Mouse (Mus musculus) midbrain, embryonic 12.5 days (tissue): ENCODE measurements at regions not wholly inside any gene's neighbourhood (a gene's known extent, or its start where the extent isn't known, plus 50 kb on each side); places are given as distances from the start of the nearest gene placed in this dataset.
"Not testable (repeated sequence)": the region's sequence is repeated elsewhere in the genome, so short reads cannot be mapped to it uniquely, and the experiment has no call there.

Source experiments
- ATAC-seq: fragments of 200-750 bp; cut with Nextera tagmentation; 2 replicates; pipeline ENCODE4 v1.8.0; 2017; ENCODE audit warnings: low read depth, moderate TSS enrichment, moderate library complexity; ENCODE audit not compliant: low FRiP score
- H3K27ac ChIP-seq: fragments of 300-500 bp; sonication (generic); replicated peaks from 2 replicates; pipeline ENCODE4 v1.5.1; 2016; ENCODE audit warnings: mild to moderate bottlenecking
- H3K27me3 ChIP-seq: fragments of 300-500 bp; sonication (generic); 2 replicates; pipeline ENCODE4 v1.6.1; 2016; ENCODE audit warnings: mild to moderate bottlenecking
- H3K36me3 ChIP-seq: fragments of 300-500 bp; sonication (generic); 2 replicates; pipeline ENCODE4 v1.6.1; 2016
- H3K4me1 ChIP-seq: fragments of 300-500 bp; sonication (generic); 2 replicates; pipeline ENCODE4 v1.6.1; 2016
- H3K4me2 ChIP-seq: fragments of 300-500 bp; sonication (generic); replicated peaks from 2 replicates; pipeline ENCODE4 v1.6.1; 2016; ENCODE audit warnings: mild to moderate bottlenecking, moderate library complexity
- H3K4me3 ChIP-seq: fragments of 300-500 bp; sonication (generic); 2 replicates; pipeline ENCODE4 v1.5.1; 2016; ENCODE audit warnings: mild to moderate bottlenecking
- H3K9ac ChIP-seq: fragments of 300-500 bp; sonication (generic); replicated peaks from 2 replicates; pipeline ENCODE4 v1.6.1; 2016; ENCODE audit warnings: mild to moderate bottlenecking, moderate library complexity
- H3K9me3 ChIP-seq: fragments of 300-500 bp; sonication (generic); 2 replicates; pipeline ENCODE4 v1.6.1; 2016; ENCODE audit warnings: mild to moderate bottlenecking
- WGBS: fragments of 180-500 bp; shearing (Covaris S2); methylation state at CpG from one replicate; pipeline ENCODE4 v1.1.7; 2016; 5-methylcytosine and 5-hydroxymethylcytosine counted together

- Histone ChIP-seq H3K9me3 (no peaks in the 10 kb centered on the region), H3K4me1 (no peaks in the 10 kb centered on the region), H3K4me2 (no peak overlapping the region), H3K36me3 (no peaks in the 10 kb centered on the region), H3K9ac (no peak overlapping the region), H3K4me3 (no peak overlapping the region), H3K27ac (no peak overlapping the region), H3K27me3 (no peaks in the 10 kb centered on the region)
- no peak for ATAC-seq
- WGBS, result 72% methylated on average over 4 of the region's 4 CpGs
Measured at GRCm38 (mm10) chr6:4149663-4150062, 62.9 kb upstream of the Bet1 start.

GRCm38 (mm10) chr6:4158293-4158692 lies 71.5 kb upstream of the Bet1 start:
- no peak overlapping the region for H3K4me2 ChIP-seq
- no peaks in the 10 kb centered on the region for H3K27me3 ChIP-seq
- no peak overlapping the region for H3K27ac ChIP-seq
- ATAC-seq, result no peak
- 79% methylated on average over 2 of the region's 2 CpGs for WGBS
- H3K4me3 ChIP-seq, result no peak overlapping the region
- no peak overlapping the region for H3K9ac ChIP-seq
- H3K9me3 ChIP-seq, result no peaks in the 10 kb centered on the region
- no peaks in the 10 kb centered on the region for H3K36me3 ChIP-seq
- no peaks in the 10 kb centered on the region for H3K4me1 ChIP-seq

- Histone ChIP-seq H3K9me3 (no peaks in the 10 kb centered on the region), H3K27me3 (no peaks in the 10 kb centered on the region), H3K4me2 (no peak overlapping the region), H3K27ac (no peak overlapping the region), H3K4me3 (no peak overlapping the region), H3K4me1 (no peaks in the 10 kb centered on the region), H3K36me3 (no peaks in the 10 kb centered on the region), H3K9ac (no peak overlapping the region)
- no peak for ATAC-seq
- 78% methylated on average over 1 of the region's 1 CpGs for WGBS
Measured at GRCm38 (mm10) chr6:4163733-4164132, 77.0 kb upstream of the Bet1 start.

- ATAC-seq, result peak; percentile 69; the same call in 1 of the 2 replicates
- Histone ChIP-seq H3K27me3 (no peaks in the 10 kb centered on the region), H3K4me1 (no peaks in the 10 kb centered on the region), H3K4me3 (no peak overlapping the region), H3K27ac (no peak overlapping the region), H3K9me3 (no peaks in the 10 kb centered on the region), H3K9ac (no peak overlapping the region), H3K4me2 (no peak overlapping the region), H3K36me3 (no peaks in the 10 kb centered on the region)
- 57% methylated on average over 4 of the region's 4 CpGs for WGBS
Measured at GRCm38 (mm10) chr6:4167112-4167511, 80.3 kb upstream of the Bet1 start.

GRCm38 (mm10) chr6:4167757-4168156 lies 81.0 kb upstream of the Bet1 start:
- no peaks in the 10 kb centered on the region for H3K9me3 ChIP-seq
- no peak overlapping the region for H3K4me3 ChIP-seq
- ATAC-seq, result peak; percentile 64; the same call in 1 of the 2 replicates
- no peaks in the 10 kb centered on the region for H3K4me1 ChIP-seq
- H3K36me3 ChIP-seq, result no peaks in the 10 kb centered on the region
- no peak overlapping the region for H3K4me2 ChIP-seq
- H3K27me3 ChIP-seq, result no peaks in the 10 kb centered on the region
- H3K27ac ChIP-seq, result no peak overlapping the region
- no peak overlapping the region for H3K9ac ChIP-seq

- Histone ChIP-seq H3K36me3 (no peaks in the 10 kb centered on the region), H3K9ac (no peak overlapping the region), H3K4me3 (no peak overlapping the region), H3K27me3 (no peaks in the 10 kb centered on the region), H3K27ac (no peak overlapping the region), H3K9me3 (no peaks in the 10 kb centered on the region), H3K4me2 (no peak overlapping the region), H3K4me1 (no peaks in the 10 kb centered on the region)
- WGBS, result 62% methylated on average over 4 of the region's 4 CpGs
- ATAC-seq, result no peak
Measured at GRCm38 (mm10) chr6:4171561-4171960, 84.8 kb upstream of the Bet1 start.

GRCm38 (mm10) chr6:4187683-4188082 lies 100.9 kb upstream of the Bet1 start:
- no peaks in the 10 kb centered on the region for H3K9me3 ChIP-seq
- no peak for ATAC-seq
- no peaks in the 10 kb centered on the region for H3K36me3 ChIP-seq
- WGBS, result 81% methylated on average over 4 of the region's 4 CpGs
- H3K27me3 ChIP-seq, result no peaks in the 10 kb centered on the region
- no peak overlapping the region for H3K9ac ChIP-seq
- no peak overlapping the region for H3K27ac ChIP-seq
- no peak overlapping the region for H3K4me2 ChIP-seq
- H3K4me3 ChIP-seq, result no peak overlapping the region
- H3K4me1 ChIP-seq, result no peaks in the 10 kb centered on the region

- 74% methylated on average over 5 of the region's 5 CpGs for WGBS
- H3K36me3 ChIP-seq, result not testable (repeated sequence)
Measured at GRCm38 (mm10) chr6:4190976-4191375, 104.2 kb upstream of the Bet1 start.

GRCm38 (mm10) chr6:4193286-4193685 lies 106.5 kb upstream of the Bet1 start:
- 76% methylated on average over 5 of the region's 5 CpGs for WGBS
- no peak for ATAC-seq
- Histone ChIP-seq H3K4me2 (no peak overlapping the region), H3K27ac (no peak overlapping the region), H3K4me1 (no peaks in the 10 kb centered on the region), H3K4me3 (no peak overlapping the region), H3K9ac (no peak overlapping the region), H3K27me3 (no peaks in the 10 kb centered on the region), H3K9me3 (no peaks in the 10 kb centered on the region), H3K36me3 (no peaks in the 10 kb centered on the region)

More at GRCm38 (mm10) chr6:4190976-4191375, 104.2 kb upstream of the Bet1 start:
- ATAC-seq, H3K9ac ChIP-seq, H3K27me3 ChIP-seq, H3K4me2 ChIP-seq, H3K27ac ChIP-seq, H3K4me3 ChIP-seq, H3K9me3 ChIP-seq, H3K4me1 ChIP-seq: not testable (repeated sequence)

- H3K27me3 ChIP-seq, result no peaks in the 10 kb centered on the region
- ATAC-seq, result no peak
- no peaks in the 10 kb centered on the region for H3K4me1 ChIP-seq
- WGBS, result 63% methylated on average over 2 of the region's 2 CpGs
- no peak overlapping the region for H3K27ac ChIP-seq
- no peak overlapping the region for H3K4me3 ChIP-seq
- no peaks in the 10 kb centered on the region for H3K9me3 ChIP-seq
- no peak overlapping the region for H3K9ac ChIP-seq
- no peaks in the 10 kb centered on the region for H3K36me3 ChIP-seq
- H3K4me2 ChIP-seq, result no peak overlapping the region
Measured at GRCm38 (mm10) chr6:4201176-4201575, 114.4 kb upstream of the Bet1 start.

GRCm38 (mm10) chr6:4205681-4206080 lies 118.9 kb upstream of the Bet1 start:
- no peak overlapping the region for H3K27ac ChIP-seq
- H3K36me3 ChIP-seq, result no peaks in the 10 kb centered on the region
- H3K4me2 ChIP-seq, result no peak overlapping the region
- H3K27me3 ChIP-seq, result no peaks in the 10 kb centered on the region
- H3K4me3 ChIP-seq, result no peak overlapping the region
- ATAC-seq, result no peak
- H3K9me3 ChIP-seq, result no peaks in the 10 kb centered on the region
- no peaks in the 10 kb centered on the region for H3K4me1 ChIP-seq
- H3K9ac ChIP-seq, result no peak overlapping the region
- 86% methylated on average over 5 of the region's 5 CpGs for WGBS

GRCm38 (mm10) chr6:4245265-4246112 lies 158.7 kb upstream of the Bet1 start:
- no peak overlapping the region for H3K4me3 ChIP-seq
- H3K36me3 ChIP-seq, result no peaks in the 10 kb centered on the region
- H3K9ac ChIP-seq, result no peak overlapping the region
- H3K27ac ChIP-seq, result no peak overlapping the region
- no peaks in the 10 kb centered on the region for H3K27me3 ChIP-seq
- 0 out of 2 replicates have a peak overlapping the region, but pooled peaks have one; percentile 5 for H3K4me2 ChIP-seq
- ATAC-seq, result no peak
- 27% methylated on average over 9 of the region's 9 CpGs for WGBS
- no peaks in the 10 kb centered on the region for H3K9me3 ChIP-seq
- no peaks in the 10 kb centered on the region for H3K4me1 ChIP-seq

- no peak for ATAC-seq
- Histone ChIP-seq H3K27me3 (no peaks in the 10 kb centered on the region), H3K4me2 (no peak overlapping the region), H3K9ac (no peak overlapping the region), H3K4me3 (no peak overlapping the region), H3K4me1 (no peaks in the 10 kb centered on the region), H3K9me3 (no peaks in the 10 kb centered on the region), H3K27ac (no peak overlapping the region), H3K36me3 (no peaks in the 10 kb centered on the region)
- WGBS, result 38% methylated on average over 2 of the region's 2 CpGs
Measured at GRCm38 (mm10) chr6:4246113-4246419, 159.3 kb upstream of the Bet1 start.
